Mouse (Mus musculus): ENCODE results near the gene Pspn.

Gene Pspn

DNA sequence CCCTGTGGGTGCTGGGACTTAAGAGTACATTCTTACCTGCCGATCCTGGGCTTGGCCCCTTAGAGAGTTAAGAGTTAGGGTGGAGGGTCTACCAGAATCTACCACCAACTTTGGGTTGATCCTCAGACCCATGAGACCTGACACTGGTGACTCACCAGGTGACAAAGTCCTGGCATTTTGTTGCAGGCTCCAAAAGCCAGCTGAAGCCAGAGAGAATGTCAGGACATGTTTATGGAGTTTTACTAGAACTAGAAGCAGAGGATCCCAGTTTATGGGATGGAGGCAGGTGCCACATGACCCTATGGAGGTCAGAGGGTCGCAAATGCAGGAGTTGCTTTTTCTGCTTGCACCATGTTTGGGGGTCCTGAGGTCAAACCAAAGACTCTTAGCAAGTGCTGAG lies 3.3 kb downstream of the Pspn start:
- DNase-seq (ENCODE audit: low spot score): no peak

GRCm38 (mm10) chr17:56995046-56995445 lies 4.8 kb downstream of the Pspn start:
- DNase-seq (ENCODE audit: low spot score): no peak

DNA sequence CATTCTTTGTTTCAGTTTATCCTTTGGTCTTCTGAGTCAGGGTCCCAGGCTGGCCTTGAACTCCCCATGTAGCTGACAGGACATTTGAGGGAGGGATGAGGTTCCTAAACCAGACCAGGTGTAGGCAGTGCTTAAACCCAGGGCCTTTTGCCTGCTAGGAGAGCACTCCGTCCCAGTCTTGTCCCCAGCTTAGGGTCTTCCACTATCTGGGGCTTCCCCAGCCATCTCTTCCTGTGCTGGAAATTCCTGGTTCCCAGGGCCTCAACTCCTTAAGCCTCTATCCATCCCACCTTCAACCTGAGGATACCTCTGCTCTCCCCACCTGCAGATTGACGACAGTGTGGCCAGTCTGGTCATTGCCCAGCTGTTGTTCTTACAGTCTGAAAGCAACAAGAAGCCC lies 8.9 kb downstream of the Pspn start:
- DNase-seq (ENCODE audit: low spot score): peak; percentile 1

DNA sequence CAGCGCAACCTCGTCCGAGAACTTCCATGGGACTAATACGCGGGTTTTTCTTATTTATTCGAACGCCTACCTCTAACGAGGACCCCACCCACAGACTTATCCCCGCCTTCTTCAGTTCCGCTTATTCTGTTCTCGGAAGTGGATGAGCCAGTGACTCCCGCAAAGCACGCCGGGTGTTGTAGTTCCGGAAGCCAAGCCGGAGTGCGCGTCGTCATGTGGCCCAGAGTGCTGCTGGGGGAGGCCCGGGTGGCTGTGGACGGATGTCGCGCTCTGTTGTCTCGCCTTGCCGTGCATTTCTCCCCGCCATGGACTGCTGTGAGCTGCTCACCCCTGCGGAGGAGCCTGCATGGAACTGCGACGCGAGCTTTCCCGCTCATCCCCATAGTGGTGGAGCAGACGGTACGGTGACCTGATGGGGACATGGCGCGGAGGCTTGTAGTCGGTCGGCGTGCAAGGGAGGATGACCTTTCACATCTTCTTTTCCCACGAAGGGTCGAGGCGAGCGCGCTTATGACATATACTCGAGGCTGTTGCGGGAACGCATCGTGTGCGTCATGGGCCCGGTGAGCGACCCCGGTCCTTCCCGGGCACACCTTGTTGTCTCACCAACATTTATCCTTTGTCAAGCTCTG lies 9.6 kb downstream of the Pspn start, which contains the start of gene Clpp:
TSS of gene Clpp (plus strand) at position 191 of the 632 bp plus-strand sequence.
- DNase-seq (ENCODE audit: low spot score): peak; percentile 90

- DNase-seq (ENCODE audit: low spot score): peak; percentile 65
Measured at GRCm38 (mm10) chr17:56989467-56990114, 10.2 kb downstream of the Pspn start.

- DNase-seq (ENCODE audit: low spot score): peak; percentile 1
Measured at GRCm38 (mm10) chr17:56988921-56989430, 10.8 kb downstream of the Pspn start.

GRCm38 (mm10) chr17:56988441-56988840 lies 11.4 kb downstream of the Pspn start:
- peak; percentile 0 for DNase-seq (ENCODE audit: low spot score)

DNA sequence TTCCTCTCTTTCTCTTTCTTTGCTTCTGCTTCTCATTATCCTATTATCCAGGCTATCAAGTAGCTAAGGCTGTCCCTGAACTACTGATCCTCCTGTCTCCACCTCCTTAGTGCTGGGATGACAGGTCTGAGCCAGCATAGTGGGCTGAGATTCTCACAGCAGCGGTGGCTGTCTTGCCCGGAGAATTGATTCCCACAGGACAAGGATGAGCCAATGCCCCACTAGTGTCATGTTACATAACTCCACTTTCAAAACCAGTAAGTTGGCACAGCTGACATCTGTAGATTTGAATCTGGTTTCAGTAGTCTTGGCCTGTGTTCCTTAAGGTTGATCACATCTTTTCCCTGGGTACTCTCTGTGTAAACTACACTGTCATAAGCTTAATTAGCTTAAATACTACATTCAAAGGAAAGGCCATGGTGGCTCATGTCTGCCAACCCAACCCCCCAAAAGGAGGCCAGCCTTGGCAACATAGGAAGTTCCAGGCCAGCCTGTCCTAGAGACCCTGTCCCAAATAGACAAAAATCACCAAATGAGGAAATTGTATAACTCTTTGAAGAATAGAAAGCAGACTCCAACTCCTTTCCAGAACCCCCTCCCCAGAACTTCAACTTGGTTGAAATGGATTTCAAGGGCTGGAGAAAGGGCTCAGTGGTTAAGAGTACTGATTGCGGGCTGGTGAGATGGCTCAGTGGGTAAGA lies 13.6 kb downstream of the Pspn start:
- peak; percentile 0 for DNase-seq (ENCODE audit: low spot score)

- DNase-seq (ENCODE audit: low spot score): no peak
Measured at GRCm38 (mm10) chr17:56985656-56986055, 14.2 kb downstream of the Pspn start.

DNA sequence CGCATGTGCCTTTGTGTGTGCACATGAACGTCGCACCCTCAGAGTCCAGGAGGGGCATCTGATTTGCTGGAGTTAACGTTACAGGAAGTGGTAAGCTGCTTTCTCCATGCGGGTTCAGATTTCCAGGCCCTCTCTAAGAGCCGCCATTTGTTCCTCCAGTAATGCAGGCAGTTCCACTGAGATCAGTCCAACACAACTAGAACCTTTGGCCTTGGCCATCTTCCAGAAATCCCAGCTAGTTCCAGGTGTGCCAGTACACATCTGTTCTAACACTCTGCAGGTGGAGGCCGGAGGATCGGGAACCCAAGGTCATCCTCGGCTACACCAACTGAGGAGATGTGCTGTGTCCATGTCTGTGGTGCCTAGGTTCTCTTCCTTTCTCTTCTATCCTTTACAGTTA lies 14.9 kb downstream of the Pspn start:
- no peak for DNase-seq (ENCODE audit: low spot score)

GRCm38 (mm10) chr17:56982013-56982412 lies 17.8 kb downstream of the Pspn start, which contains the start of gene Acer1:
Gene Acer1 (minus strand): TSS chr17:56982126.
- DNase-seq (ENCODE audit: low spot score): no peak

- no peak for DNase-seq (ENCODE audit: low spot score)
Measured at GRCm38 (mm10) chr17:56981049-56981448, 18.8 kb downstream of the Pspn start.

- no peak for DNase-seq (ENCODE audit: low spot score)
Measured at GRCm38 (mm10) chr17:56979524-56979923, 20.3 kb downstream of the Pspn start.

DNA sequence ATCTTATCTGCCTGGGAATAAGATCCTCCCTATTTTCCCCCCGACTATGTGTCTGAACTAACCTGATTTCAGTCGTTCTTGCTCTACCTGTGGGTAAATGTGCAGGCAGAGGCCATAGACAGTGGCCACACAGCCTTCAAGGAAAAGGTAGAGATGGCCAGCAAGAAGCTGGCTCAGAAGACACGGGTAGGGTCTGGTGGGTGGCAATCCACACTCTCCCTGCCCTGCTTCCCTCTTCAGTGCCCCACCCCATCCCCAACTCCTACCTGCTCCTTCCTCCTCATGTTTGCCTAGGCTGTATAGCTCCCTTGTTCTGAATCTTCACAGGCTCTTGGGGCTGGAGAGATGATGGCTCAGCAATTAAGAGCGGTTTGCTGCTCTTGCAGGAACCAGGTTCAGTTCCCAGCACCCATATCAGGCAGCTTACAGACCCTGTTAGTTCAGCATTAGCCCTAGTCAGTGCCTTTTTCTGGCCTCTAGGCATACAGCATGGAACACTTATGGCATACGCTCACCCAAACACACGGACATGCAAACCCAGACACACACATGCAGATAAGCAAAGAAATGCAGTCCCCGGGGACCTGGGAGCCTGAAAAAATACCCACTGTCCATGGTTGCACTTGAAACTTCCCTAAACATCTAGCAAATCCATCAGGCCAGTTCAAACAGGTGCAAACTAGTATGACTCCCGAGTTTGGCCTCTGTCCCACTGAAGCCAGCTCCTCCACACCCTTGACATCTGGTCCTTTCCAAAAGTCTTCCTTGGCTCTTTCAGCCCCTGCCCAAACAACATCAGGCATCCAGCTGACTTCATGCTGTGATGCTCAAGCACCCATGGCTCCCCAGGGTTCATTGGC lies 23.1 kb downstream of the Pspn start:
- no peak for DNase-seq (ENCODE audit: low spot score)

- DNase-seq (ENCODE audit: low spot score): no peak
Measured at GRCm38 (mm10) chr17:56975391-56975790, 24.4 kb downstream of the Pspn start.

- no peak for DNase-seq (ENCODE audit: low spot score)
Measured at GRCm38 (mm10) chr17:56974708-56975240, 25.0 kb downstream of the Pspn start.

- no peak for DNase-seq (ENCODE audit: low spot score)
Measured at GRCm38 (mm10) chr17:56973956-56974707, 25.7 kb downstream of the Pspn start.

GRCm38 (mm10) chr17:56970081-56970480 lies 29.7 kb downstream of the Pspn start:
- DNase-seq (ENCODE audit: low spot score): no peak

DNA sequence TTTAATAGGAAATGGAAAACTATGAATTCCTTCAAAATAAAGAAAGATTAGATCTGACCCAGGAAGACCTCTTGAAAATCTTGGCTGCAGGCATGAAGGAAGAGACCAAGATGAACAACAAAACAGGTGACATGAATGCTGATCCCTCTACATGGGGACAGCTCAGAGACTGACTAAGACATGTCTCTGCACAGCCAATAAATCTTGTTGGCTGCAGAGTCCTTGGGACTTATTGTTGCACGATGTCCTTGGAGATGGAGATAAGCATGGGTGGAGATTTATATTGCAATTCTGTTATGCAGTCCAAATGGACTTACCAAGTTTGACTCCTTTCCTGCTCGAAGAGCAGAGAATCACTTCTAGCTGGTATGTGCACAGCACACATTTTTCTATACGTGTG lies 30.5 kb downstream of the Pspn start:
- no peak for DNase-seq (ENCODE audit: low spot score)

- DNase-seq (ENCODE audit: low spot score): no peak
Measured at GRCm38 (mm10) chr17:56963646-56964045, 36.2 kb downstream of the Pspn start.

Data from ovary, adult 18-20 months (tissue).